Mouse (Mus musculus): ENCODE results near the gene Accs. TPM values are rescaled to one million over a fixed set of nuclear protein-coding genes. Genes with fewer than 3 reads are reported as not detected.

Accs gene
- total RNA-seq, 2 experiments from 2014 or later = 8.3 to 11.7 TPM

DNA sequence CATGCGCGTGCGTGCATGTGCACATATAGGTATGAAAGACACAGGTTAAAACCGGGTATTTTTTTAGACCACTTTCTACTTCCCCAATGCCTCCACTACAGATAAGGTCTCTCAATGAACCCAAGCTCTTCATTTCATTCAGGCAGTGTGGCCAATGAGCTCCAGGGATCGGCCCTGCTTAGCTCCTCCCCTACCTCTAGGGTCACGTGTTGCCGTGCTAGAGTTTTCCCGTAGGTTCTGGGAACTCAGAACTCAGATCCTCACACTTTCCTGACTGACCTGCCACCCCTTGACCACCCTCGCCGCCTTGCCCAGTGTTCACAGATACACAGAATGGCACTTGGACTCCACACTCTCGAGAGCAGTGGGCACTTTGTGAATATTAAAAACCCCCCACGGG is 9.1 kb upstream of the Accs start:
- no peak for ATAC-seq (ENCODE audit: poor library complexity, severe bottlenecking)

DNA sequence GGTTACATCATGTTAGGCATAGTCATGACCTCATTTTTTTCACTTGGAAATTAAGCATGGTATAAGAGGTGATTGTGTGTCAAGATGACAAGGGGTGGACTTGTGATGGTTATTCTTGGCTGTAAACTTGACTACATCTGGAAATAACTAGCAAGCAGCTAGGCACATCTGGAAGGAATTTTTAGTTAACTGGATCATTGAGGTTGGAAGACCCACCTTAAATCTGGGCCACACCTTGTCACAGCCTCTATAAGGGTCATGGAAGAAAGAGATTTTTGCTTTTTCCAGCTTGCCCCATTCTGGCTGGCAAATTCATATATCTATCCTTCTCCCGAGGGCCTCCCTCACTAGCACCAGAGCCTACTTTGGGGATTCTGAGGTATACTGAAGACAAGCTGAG is 1.6 kb upstream of the Accs start:
- no peak for ATAC-seq (ENCODE audit: poor library complexity, severe bottlenecking)

DNA sequence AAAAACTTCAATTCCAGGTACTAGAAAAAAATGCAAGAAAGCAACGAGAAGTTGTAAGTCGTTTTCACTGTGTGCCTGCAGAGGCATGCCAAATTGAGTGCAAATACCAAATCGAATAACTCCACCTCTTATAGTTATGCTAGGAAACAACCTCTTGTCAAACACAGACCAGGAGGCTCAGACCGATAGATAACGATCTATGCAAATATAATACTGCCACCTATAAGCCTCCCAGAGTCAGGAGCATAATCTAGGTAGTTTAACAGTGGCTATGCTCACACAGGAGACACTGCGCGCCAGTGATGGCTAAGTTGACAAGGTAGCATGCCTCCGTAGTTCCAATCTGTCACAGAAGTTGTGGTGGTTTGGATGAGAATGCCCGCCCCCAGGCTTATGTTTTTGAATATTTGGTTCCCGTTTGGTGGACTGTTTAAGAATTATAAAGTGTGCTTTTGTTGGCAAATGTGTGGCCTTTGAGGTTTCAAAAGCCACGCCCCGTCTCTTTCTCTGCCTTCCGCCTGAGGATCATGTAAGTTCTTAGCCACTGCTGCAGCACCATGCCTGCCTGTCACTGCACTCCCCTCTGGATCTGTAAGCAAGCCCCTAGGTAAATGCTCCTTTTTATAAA is 688 bp upstream of the Accs start:
- peak; percentile 37 for ATAC-seq (ENCODE audit: poor library complexity, severe bottlenecking)

DNA sequence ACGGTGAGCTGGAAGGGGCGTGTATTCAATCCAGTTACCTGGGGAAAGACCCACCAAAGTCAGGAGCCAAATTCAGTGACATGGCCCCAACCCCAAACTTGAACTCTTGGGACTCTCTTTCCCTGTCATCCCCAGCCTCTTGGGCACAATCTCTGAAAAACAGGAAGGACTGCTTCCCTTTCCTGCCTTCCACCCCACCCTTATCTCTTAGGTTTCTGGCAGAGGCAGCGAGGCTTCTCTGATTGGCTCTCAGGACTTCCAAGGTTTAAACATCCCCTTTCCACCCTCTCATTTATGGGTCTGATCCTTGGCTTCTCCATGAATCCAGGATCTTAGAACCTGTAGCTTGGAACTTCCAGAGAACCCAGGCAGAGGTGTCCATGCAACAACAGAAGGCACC is 8.4 kb downstream of the Accs start:
- ATAC-seq (ENCODE audit: poor library complexity, severe bottlenecking) = peak; percentile 68

DNA sequence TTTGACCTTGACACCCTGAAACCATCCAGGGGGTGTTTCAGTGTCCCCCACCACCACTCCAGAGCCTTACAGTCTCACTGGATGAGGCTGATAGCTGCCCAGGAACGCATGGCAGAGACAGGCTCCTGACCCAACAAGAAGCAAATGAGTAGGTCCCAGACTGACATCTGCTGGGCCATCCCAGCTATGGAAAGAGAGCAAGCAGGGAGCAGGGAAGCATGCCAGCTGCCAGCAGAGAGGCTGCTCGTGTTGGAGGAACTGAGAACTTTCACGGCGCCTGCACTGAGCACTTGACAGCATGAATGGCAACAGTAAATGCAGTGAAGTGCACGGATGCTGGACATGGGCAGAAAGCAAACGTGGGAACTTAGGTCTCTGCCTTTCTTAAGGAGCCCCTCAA is 9.6 kb downstream of the Accs start:
- no peak for ATAC-seq (ENCODE audit: poor library complexity, severe bottlenecking)

DNA sequence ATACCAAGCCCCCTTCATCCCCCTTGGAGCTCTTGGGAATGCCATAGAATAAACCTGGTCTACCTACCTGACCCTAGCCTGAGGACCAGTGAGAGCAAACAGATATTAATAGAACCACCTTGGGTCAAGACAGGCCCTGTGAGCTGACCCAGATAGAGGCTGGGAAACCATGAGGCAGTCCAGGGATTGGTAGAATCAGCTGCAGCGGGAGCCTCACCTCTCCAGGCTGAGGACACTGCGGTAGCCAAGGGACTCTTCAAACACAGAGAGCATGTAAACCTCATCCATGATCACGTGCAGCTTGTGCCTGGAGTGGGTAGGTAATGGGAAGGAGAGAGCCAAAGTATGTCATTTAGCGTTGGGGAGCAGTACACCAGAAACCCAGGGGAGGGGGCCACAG is 10.8 kb downstream of the Accs start:
- no peak for ATAC-seq (ENCODE audit: poor library complexity, severe bottlenecking)

DNA sequence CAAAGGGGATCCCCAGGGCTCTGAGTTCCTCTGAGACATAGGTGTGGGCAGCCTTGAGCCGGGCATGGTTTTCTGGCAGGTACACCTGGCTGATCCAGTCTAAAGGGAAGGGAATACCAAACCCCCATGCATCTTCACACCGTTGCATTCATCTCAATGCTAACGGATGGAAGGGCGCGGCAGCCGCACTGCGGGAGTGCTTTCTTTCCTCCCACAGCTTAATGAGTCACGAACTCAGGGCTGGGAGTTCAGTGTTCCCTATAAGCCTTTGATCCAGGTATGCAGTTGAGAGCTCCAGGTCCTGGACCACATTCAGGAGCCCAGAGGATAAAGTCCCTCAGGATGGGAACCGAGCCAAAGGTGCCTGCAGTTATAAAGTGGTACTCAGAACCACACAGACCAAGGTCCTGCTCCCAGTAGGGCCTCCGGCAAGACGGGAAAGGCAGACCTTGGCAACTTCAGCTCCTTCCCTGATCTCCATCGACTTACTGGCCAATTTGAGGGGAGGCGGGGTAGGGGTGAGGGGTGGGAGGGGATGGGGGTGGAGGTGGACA is 13.4 kb downstream of the Accs start:
- ATAC-seq (ENCODE audit: poor library complexity, severe bottlenecking) = no peak

DNA sequence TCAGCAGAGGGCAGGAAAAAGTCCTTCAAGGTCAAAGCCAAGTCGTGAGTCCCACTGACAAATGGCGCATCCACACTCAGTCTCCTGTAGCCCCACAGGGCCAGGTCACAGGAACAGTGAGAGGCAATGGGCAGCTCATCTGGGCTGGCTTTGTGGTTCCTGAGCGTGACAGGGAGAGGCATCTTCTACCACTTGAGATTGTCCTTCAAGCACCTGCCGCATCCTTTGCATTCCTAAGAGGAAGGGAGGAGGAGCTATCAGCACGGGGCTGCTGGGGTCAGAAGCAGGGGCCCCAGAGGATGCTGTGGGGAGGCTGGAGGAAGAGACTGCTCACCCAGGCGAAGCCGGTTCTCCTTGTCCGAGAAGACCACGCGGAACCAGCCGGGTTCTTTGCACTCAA is 14.1 kb downstream of the Accs start:
- no peak for ATAC-seq (ENCODE audit: poor library complexity, severe bottlenecking)

DNA sequence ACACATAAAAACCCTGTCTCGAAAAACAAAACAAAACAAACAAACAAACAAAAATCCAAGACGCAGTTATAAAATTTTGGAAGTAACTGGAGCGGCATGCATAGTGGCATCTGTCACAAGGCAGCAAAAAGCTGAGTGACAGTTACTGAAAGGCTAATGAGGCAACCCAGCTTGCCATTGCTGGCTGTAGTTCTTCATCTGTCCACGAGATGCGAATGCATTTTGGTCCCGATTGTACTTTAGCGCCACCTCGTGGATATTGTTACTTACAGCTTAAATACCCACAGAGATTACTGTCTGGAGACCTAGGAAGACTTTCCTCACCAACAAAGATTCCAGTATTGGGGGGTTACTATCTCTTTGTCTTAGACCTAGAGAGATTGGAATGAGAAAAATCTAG is 26.2 kb downstream of the Accs start:
- peak; percentile 91 for ATAC-seq (ENCODE audit: poor library complexity, severe bottlenecking)

DNA sequence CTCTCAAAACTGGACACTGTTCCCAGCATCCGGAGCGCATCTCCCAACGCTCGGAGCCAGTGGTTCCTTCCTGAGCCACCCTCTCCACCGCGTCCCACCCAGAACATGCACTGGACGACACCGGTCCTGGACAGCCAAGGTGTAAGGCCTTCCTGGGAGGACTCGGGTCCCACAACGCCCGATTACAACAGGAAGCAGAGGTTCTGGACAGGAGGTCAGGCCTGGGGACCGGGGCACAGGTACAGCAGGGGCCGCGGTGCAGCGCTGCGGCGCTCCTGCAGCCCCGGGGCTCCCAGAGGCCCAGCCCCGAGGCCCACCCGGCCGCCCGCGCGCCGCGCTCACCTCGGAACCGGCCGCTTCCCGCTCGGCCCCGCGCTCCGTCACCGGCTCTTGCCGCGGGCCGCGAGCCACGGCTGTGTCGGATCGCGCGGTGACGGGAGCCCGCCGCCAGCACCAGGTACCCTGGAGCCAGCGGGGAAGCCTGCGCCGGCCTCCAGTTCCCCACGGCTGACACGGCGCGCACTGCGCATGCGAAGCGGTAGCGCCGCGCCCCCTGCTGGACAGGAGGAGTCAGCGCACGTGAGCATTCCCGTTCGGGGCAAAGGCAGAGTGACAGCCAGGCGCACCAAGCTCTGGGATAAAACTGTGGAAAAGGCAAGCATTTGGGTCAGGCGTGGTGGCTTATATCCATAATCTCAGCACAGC is 27.5 kb downstream of the Accs start, which contains the start of gene Ext2:
Gene Ext2 (minus strand): TSS at position 524 of the 705 bp plus-strand sequence.
- ATAC-seq (ENCODE audit: poor library complexity, severe bottlenecking) = peak; percentile 93

DNA sequence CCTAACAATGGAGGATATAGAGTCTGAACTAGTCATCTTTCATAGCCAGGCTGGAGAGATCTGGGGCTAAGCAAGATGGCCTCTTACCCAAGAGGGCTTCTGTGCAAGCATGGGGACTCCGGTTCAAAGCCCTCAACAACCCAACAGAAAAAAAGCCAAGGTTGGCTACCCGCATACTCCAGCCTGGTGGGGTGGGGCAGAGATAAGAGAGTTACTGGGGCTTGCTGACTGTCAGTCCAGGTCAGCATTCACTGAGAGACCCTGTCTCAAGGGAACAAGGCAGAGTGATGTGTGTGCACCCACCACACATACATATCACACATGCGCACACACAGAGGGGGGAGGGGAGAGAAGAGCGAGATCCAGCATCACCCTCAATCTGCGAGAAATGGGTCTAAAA is 32.0 kb downstream of the Accs start:
- no peak for ATAC-seq (ENCODE audit: poor library complexity, severe bottlenecking)

DNA sequence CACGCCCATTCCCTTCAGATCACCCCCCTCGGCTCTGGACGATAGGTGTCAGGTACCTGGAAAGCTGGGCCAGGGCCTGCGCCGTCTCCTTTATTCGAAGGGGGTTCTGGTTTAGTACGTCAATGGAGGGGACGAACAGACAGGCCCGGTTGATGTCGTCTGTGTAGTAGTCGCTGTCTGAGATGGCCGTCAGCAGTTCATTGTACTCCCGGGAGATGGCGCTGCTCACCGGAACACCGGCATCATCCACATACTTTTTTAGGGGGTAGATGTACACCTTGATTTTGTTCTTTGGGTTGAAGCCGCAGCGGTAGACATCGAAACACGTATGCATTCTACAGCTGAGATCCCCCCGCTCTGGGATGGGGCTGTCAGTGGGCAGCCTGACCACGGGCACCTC is 36.4 kb downstream of the Accs start:
- ATAC-seq (ENCODE audit: poor library complexity, severe bottlenecking) = no peak

DNA sequence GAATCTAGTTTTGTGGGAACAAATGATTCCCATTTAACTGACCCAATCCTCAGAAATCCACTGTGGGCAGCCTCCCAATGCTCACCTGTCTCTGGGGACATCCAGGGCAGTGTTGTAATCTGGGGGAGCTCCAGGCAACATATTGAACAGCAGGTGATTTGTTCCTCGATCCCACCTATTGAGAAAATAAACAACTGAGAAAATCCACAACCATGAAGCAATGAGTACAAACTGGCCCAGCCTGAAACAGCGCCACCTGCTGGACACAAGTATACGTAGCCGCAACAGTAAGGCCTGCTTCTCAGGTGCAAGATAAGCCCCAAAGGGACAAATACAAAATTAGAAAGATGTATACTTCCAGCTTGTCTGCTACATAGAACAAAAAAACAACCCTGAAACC is 37.9 kb downstream of the Accs start:
- peak; percentile 75 for ATAC-seq (ENCODE audit: poor library complexity, severe bottlenecking)

DNA sequence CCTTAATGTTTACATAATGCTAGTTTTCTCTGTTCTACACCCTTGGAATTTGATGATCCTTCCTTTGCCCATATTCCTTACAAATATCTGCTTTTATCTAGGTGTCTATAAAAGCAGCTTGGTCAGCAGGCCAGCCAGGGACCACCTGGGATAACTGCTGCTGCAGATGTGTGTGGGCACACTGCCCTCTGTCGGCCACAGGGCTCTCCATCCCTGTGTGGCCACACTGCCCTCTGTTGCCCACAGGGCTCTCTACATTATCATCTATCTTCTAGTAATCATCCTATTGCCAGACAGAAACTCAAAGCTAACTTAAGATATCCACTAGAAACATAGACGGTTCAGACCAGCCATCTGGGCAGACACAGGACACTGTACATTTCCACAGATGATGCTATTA is 39.8 kb downstream of the Accs start:
- peak; percentile 73 for ATAC-seq (ENCODE audit: poor library complexity, severe bottlenecking)

DNA sequence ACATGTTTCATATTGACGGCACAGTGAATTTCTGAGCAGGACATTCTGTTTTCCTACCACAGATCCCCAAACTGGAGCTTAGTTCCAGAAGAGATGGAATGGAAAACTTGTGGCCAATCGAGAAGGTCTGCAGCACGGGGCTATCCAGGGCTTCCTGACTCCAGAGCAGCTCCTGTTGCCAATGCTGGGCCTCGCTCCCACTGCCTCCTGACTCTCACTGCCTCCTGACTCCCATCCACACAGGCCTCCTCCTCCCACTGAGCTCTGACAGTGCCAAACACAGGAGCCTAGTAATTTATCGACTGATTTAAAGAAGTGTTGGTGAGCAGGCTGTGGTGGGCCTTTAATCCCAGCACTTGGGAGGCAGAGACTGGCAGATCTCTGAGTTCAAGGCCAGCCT is 41.7 kb downstream of the Accs start:
- no peak for ATAC-seq (ENCODE audit: poor library complexity, severe bottlenecking)

DNA sequence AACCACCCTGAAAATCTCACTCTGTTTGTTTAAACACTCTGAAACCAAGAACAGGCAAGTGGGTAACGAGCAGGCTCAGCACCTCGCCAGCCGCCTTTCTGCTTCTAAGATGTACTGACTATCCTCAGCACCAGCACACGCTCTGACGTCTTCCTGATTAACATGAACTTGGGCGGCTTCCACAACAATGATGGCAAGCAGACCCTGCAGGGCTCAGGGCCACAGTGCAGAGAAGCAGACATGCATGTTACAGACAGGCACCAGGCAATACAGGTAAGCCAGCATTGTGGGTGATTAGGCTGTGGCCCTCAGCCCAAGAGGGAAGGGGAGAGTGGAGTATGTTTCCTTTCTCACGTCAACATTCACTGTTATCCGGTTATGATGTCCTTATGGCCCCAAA is 42.3 kb downstream of the Accs start:
- ATAC-seq (ENCODE audit: poor library complexity, severe bottlenecking) = no peak

DNA sequence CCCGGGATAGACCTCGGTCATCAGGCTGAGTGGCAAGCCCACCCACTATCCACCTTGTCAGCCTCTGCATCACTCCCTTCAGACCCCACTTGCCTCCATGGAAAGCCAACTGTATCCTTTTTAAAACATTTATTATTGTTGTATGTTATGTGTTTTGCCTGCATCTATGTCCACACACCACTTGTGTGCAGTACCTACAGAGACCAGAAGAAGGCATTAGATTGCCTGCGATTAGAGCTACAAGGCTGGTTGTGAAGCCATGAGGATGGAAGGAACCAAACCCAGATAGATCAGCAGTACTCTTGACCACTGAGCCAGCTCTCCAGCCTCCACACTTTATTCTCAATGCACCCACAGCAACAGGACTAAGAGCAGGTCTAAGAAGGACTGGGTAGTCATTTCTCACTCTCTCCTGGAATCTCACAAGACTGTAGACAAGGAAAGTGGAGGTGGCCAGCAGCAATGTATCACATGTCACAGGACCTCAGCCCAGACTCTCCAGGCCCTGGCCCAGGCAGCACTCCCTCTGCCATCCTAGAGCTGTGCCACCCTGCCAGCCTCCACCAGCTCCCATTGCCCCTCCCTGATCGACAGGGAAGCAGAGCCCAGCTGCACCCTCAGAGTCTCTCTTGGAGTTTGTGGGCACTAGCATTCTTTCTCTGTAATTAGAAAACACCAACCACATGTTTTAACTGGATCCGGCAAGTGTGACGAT is 43.1 kb downstream of the Accs start:
- ATAC-seq (ENCODE audit: poor library complexity, severe bottlenecking) = no peak

DNA sequence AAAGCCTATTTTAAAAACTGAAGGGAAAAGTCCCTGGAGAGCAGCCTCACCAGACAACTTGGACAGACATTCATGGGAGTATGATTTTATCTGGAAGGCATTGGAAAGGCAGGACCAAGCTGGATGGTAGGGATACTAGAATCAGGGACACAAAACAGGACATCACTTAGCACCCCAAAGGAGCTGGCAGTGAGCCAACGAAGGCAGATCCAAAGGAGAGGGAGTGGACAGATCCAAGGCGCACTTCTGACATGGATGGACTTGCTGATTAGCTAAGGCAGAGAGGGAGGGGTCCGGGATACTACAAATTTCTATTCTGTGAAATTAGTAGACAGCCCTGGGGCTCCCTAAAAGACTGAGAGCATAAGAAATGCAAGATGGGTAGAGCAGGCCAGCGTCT is 44.2 kb downstream of the Accs start:
- no peak for ATAC-seq (ENCODE audit: poor library complexity, severe bottlenecking)

DNA sequence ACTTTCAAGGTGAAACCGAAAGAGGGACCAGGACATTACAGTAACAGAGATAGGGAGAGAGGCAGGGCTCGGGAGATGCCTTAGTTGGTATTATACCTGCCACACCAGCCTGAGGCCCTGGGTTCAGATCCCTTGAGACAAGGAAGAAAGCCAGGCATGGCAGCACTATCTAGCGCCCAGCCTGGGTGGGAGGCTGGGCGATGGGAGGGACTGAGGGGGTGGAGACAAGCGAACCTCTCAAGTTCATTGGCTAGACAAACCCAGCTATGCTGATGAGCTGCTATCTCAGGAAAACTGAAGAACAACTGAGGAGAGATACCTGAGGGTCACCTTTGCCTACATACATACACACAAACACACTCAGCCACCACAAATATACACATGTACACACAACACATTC is 44.7 kb downstream of the Accs start:
- no peak for ATAC-seq (ENCODE audit: poor library complexity, severe bottlenecking)

DNA sequence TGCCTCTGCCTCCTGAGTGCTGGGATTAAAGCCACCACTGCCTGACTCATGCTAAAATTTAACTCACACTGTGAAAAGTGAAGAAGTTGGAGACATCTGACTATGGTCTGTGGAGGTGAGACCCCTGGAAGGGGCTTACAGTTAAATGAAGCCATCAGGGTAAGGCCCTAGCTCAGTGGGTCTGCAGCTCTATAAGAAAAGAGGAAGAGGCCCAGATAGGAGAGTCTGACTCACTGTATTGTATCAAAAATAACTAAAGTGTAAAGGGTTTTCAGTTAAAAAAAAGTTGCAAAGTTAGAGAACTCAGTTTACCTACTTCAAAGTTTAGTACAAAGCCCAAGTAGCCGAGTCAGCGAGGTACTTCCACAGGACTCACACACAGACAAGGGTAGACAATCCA is 46.8 kb downstream of the Accs start:
- ATAC-seq (ENCODE audit: poor library complexity, severe bottlenecking) = no peak

DNA sequence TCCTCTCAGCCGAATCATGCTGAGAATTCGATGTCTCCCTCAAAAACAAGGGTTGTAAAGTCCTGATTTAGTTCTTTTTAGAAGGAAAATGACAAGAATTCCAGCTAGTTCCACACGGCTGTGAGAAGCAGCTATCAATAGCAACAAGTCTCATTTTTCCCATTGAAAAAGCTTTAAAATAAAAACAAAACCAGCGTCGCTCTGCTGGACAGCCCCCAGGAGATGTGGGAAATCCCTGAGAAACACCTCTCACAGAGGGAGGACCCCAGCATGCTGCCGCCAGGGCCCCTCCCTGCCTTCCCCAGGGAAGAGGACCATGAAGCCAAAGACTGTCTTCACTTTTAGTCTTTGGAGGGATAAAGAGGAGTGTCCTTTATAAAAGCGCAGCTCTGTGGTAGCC is 48.6 kb downstream of the Accs start:
- ATAC-seq (ENCODE audit: poor library complexity, severe bottlenecking) = no peak
